Mouse (Mus musculus) G1E (cell line): ENCODE results near the gene Ces1b.

Experiments used
- CTCF ChIP-seq: IDR thresholded peaks from 2 replicates; pipeline ENCODE4 v1.5.1; 2012; ENCODE audit warnings: low read depth, low read length, inconsistent platforms, mixed read lengths
- POLR2AphosphoS5 ChIP-seq: IDR thresholded peaks from 2 replicates; pipeline ENCODE4 v1.6.1; 2012; ENCODE audit warnings: low read depth, low read length, inconsistent platforms; ENCODE audit not compliant: insufficient replicate concordance

- no peak for TF ChIP-seq CTCF
- TF ChIP-seq POLR2AphosphoS5, result no peak
These were observed 49.2 kb downstream of the Ces1b start for GRCm38 (mm10) chr8:93030664-93031063.
